Mouse (Mus musculus): ENCODE results near the gene Rad54l2.

- TF ChIP-seq CTCF (IDR thresholded peaks at IDR 0.05) (no peak), EP300 (IDR thresholded peaks at IDR 0.05; ENCODE audit: insufficient read depth, low read depth, low read length) (no peak)
Observed at GRCm38 (mm10) chr9:106725435-106725834, 63.6 kb downstream of the Rad54l2 start.

Data from heart, adult 2 months (tissue).